Mouse (Mus musculus) hindbrain, embryonic 16.5 days (tissue): ENCODE data around the gene Olfr284. TPM values are rescaled to one million over a fixed set of nuclear protein-coding genes. Genes with fewer than 3 reads are reported as not detected.

Experiments
- polyA plus RNA-seq: library from polyadenylated mRNA; unstranded; fragments of >200 nt; fragmentation: Nextera tagmentation; extraction: Ambion mirVana; gene quantifications from 2 replicates; pipeline ENCODE4 v1.2.1, GENCODE M21; 2015

Gene Olfr284
- polyA plus RNA-seq, 1 experiment from 2014 or later, result not detected

Other genes with a start within 250 kb of the Olfr284 start
- 99.4 and 106 TPM in 2 replicates for gene Pfkm, start 248.4 kb downstream of the Olfr284 start, polyA plus RNA-seq
- 17.3 and 18.9 TPM in 2 replicates for gene Senp1, start 247.2 kb downstream of the Olfr284 start, polyA plus RNA-seq
- 61.0 and 64.4 TPM in 2 replicates for gene Asb8, start 175.4 kb downstream of the Olfr284 start, polyA plus RNA-seq
- 130 and 139 TPM in 2 replicates for gene Ccdc184, start 173.8 kb downstream of the Olfr284 start, polyA plus RNA-seq
- gene Olfr288, start 145.4 kb downstream of the Olfr284 start, polyA plus RNA-seq, result not detected in 2 replicates
- not detected in 2 replicates for gene Gm44579, start 120.0 kb downstream of the Olfr284 start, polyA plus RNA-seq
- gene Olfr287, start 119.9 kb downstream of the Olfr284 start, polyA plus RNA-seq, result 0.42 and 1.0 TPM in 2 replicates
- gene Olfr286, start 106.5 kb downstream of the Olfr284 start, polyA plus RNA-seq, result not detected in 2 replicates
- not detected in 2 replicates for gene H1fnt, start 83.7 kb downstream of the Olfr284 start, polyA plus RNA-seq
- 11.2 and 13.1 TPM in 2 replicates for gene Zfp641, start 44.8 kb downstream of the Olfr284 start, polyA plus RNA-seq
- gene Olfr285, start 23.6 kb downstream of the Olfr284 start, polyA plus RNA-seq, result not detected in 2 replicates
- gene Olfr283, start 40.0 kb upstream of the Olfr284 start, polyA plus RNA-seq, result not detected in 2 replicates
- gene Olfr282, start 90.2 kb upstream of the Olfr284 start, polyA plus RNA-seq, result not detected in 2 replicates
- gene Olfr281, start 111.6 kb upstream of the Olfr284 start, polyA plus RNA-seq, result not detected in 2 replicates
- gene OR5BS1P, start 128.9 kb upstream of the Olfr284 start, polyA plus RNA-seq, result not detected in 2 replicates
- gene Lalba, start 141.7 kb upstream of the Olfr284 start, polyA plus RNA-seq, result not detected in 2 replicates
- not detected in 2 replicates for gene Olfr279, start 151.4 kb upstream of the Olfr284 start, polyA plus RNA-seq
- 90.4 and 102 TPM in 2 replicates for gene Kansl2, start 193.3 kb upstream of the Olfr284 start, polyA plus RNA-seq
- 58.9 and 69.4 TPM in 2 replicates for gene Ccnt1, start 229.9 kb upstream of the Olfr284 start, polyA plus RNA-seq
- gene 4930415O20Rik, start 230.0 kb upstream of the Olfr284 start, polyA plus RNA-seq, result 0.30 and 0.31 TPM in 2 replicates